Mouse (Mus musculus) lung, adult 2 months (tissue): ENCODE data around the gene Zfr2.

Source experiments
- CTCF ChIP-seq: fragments of 200-500 bp; IDR thresholded peaks from 2 replicates; pipeline ENCODE4 v1.5.1; 2011; ENCODE audit warnings: mild to moderate bottlenecking, low read length, control low read depth; ENCODE audit not compliant: insufficient read depth
- POLR2A ChIP-seq: fragments of 200-500 bp; IDR thresholded peaks from 2 replicates; pipeline ENCODE4 v1.6.1; 2011; ENCODE audit warnings: low read depth, mild to moderate bottlenecking, control low read depth, low read length, borderline replicate concordance; ENCODE audit errors: extremely low read depth

DNA sequence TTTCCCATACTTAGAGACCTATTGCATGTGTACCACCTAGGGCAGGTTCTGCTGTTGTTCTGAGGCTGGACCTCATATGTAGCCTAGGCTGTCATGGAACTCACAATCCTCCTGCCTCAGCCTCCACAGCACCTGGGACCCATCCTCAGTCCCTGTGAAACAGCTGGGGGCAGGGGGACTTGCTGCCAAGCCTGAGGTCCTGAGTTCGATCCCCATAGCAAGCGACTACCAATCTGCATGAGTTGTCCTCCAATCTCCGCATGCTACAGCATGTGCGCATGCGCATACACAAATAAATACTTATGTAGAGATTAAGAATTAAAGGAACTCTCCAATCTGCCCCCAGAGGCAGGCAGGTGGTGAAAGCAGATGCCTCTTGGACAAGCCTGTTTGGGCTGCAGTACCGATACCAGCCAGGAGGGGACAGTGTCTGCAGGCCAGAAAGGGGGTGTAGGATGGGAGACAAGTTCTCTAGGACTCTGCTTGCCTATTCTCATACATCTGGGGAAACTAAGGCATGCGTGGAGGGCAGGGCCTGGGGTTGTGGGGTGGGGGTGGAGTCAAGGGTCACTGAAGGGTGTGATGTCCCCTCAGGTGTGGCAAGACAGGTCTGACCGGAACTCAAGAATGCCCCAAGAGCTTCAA, 54.7 kb downstream of the Zfr2 start:
- TF ChIP-seq CTCF: peak; percentile 94
- TF ChIP-seq POLR2A: no peak
